Mouse (Mus musculus) heart, postnatal 0 days (tissue): Measurements from ENCODE around the gene Cept1. TPM values are rescaled to one million over a fixed set of nuclear protein-coding genes. Genes with fewer than 3 reads are reported as not detected.

Experiments used
- ATAC-seq: fragments of 200-750 bp; cut with Nextera tagmentation; 2 replicates; pipeline ENCODE4 v1.8.0; 2017; ENCODE audit warnings: low read depth, moderate number of reproducible peaks, moderate library complexity; ENCODE audit not compliant: insufficient read depth
- DNase-seq: peaks from one replicate; pipeline ENCODE4 v3.0.0-alpha.2; 2016; ENCODE audit warnings: low spot score
- H3K27ac ChIP-seq: fragments of 300-500 bp; sonication (generic); 2 replicates; pipeline ENCODE4 v1.5.1; 2014; ENCODE audit warnings: low read depth, mild to moderate bottlenecking
- H3K27me3 ChIP-seq: fragments of 300-500 bp; sonication (generic); 2 replicates; pipeline ENCODE4 v1.6.1; 2014; ENCODE audit warnings: low read length, mixed read lengths; ENCODE audit not compliant: control insufficient read depth, insufficient read depth
- H3K36me3 ChIP-seq: fragments of 300-500 bp; sonication (generic); replicated peaks from 2 replicates; pipeline ENCODE4 v1.6.1; 2014; ENCODE audit warnings: low read length, mixed read lengths; ENCODE audit not compliant: control insufficient read depth, insufficient read depth
- H3K4me1 ChIP-seq: fragments of 300-500 bp; sonication (generic); 2 replicates; pipeline ENCODE4 v1.6.1; 2014; ENCODE audit warnings: antibody characterized with exemption; ENCODE audit not compliant: control insufficient read depth, insufficient read depth
- H3K4me2 ChIP-seq: fragments of 300-500 bp; sonication (generic); 2 replicates; pipeline ENCODE4 v1.6.1; 2014; ENCODE audit warnings: low read depth, mild to moderate bottlenecking, low read length, moderate library complexity
- H3K4me3 ChIP-seq: fragments of 300-500 bp; sonication (generic); 2 replicates; pipeline ENCODE4 v1.5.1; 2014; ENCODE audit warnings: low read depth, low read length
- H3K9ac ChIP-seq: fragments of 300-500 bp; sonication (generic); replicated peaks from 2 replicates; pipeline ENCODE4 v1.6.1; 2014; ENCODE audit warnings: low read depth, low read length, mixed read lengths
- H3K9me3 ChIP-seq: fragments of 300-500 bp; sonication (generic); replicated peaks from 2 replicates; pipeline ENCODE4 v1.6.1; 2016; ENCODE audit warnings: low read length; ENCODE audit not compliant: control insufficient read depth
- CTCF ChIP-seq: IDR thresholded peaks from 2 replicates; pipeline ENCODE4 v1.5.1; 2016; ENCODE audit warnings: antibody characterized with exemption, control low read depth, low read depth
- EP300 ChIP-seq: IDR thresholded peaks from 2 replicates; pipeline ENCODE4 v1.6.1; 2016; ENCODE audit warnings: antibody characterized with exemption, low read depth
- WGBS: fragments of 180-500 bp; shearing (Covaris S2); extraction: QIAGEN DNeasy Blood & Tissue Kit; methylation state at CpG from one replicate; pipeline ENCODE4 v1.1.7; 2014; 5-methylcytosine and 5-hydroxymethylcytosine counted together
- polyA plus RNA-seq: library from polyadenylated mRNA; unstranded; fragments of >200 nt; fragmentation: Nextera tagmentation; extraction: Ambion mirVana; gene quantifications from 2 replicates; pipeline ENCODE4 v1.2.1, GENCODE M21; 2015
- total RNA-seq: library from RNA; depleted of rRNA; stranded (reverse); fragments of >200 nt; gene quantifications from 2 replicates; pipeline ENCODE4 v1.2.3, GENCODE M21; 2014; ENCODE audit warnings: low replicate concordance

Gene Cept1
- total and polyA plus RNA-seq, 2 experiments from 2014 or later, result 21.2 to 29.3 TPM

DNA sequence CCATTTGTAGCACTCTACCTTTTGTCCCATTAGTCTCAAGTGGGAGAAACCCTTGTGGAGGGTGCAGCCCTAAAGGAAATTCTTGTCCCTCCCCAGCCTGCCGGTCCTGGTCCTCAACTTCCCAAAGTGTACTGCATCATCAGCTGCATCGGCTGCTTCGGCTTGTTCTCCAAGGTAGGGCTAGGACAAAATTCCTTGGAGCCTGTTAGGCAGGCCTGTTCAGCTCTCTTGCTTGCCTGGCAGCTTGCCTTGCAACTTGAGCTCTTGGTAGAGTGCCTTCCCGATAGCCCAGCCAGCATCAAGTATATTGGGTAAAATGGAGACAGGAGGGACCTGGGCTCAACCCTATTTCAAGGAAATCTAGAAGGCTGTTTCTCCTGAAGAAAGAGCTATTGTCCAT, 57.4 kb downstream of the Cept1 start:
- TF ChIP-seq EP300, result no peak
- TF ChIP-seq CTCF, result no peak
- H3K4me3 ChIP-seq, result no peak overlapping the region
- 80% methylated on average over 4 of the region's 4 CpGs for WGBS
- ATAC-seq (no peak), DNase-seq (no peak)
- H3K36me3 ChIP-seq, result no peaks in the 10 kb centered on the region
- H3K27me3 ChIP-seq, result no peaks in the 10 kb centered on the region
- H3K27ac ChIP-seq, result no peak overlapping the region
- H3K4me2 ChIP-seq, result no peak overlapping the region
- peaks cover 8% of the 10 kb centered on the region; the same call in 1 of the 2 replicates for H3K4me1 ChIP-seq
- no peak overlapping the region for H3K9ac ChIP-seq
- H3K9me3 ChIP-seq, result no peaks in the 10 kb centered on the region

DNA sequence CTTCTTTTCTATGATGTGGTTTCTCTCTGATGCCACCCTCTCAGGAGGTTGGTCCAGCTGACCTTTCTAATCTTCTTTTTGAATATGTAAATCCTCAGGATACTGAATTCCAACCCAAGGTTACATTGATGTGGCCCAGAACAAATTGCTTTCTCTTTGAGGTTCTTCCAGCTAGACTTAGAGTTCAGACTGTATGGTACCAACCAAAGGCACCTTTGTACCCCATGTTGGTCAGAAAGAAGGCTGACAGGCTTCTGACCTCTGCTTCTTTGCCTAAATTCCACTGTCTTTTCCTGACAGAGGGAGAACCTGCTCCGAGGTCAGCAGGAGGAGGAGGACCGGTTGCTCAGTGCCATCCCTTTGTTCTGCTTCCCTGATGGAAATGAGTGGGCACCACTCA, 60.1 kb downstream of the Cept1 start:
- TF ChIP-seq EP300, result no peak
- TF ChIP-seq CTCF, result no peak
- ATAC-seq (no peak), DNase-seq (no peak)
- no peak overlapping the region for H3K4me3 ChIP-seq
- H3K36me3 ChIP-seq, result no peaks in the 10 kb centered on the region
- no peaks in the 10 kb centered on the region for H3K27me3 ChIP-seq
- no peak overlapping the region for H3K27ac ChIP-seq
- WGBS, result 78% methylated on average over 2 of the region's 2 CpGs
- no peak overlapping the region for H3K4me2 ChIP-seq
- H3K4me1 ChIP-seq, result no peaks in the 10 kb centered on the region
- H3K9ac ChIP-seq, result no peak overlapping the region
- no peaks in the 10 kb centered on the region for H3K9me3 ChIP-seq

DNA sequence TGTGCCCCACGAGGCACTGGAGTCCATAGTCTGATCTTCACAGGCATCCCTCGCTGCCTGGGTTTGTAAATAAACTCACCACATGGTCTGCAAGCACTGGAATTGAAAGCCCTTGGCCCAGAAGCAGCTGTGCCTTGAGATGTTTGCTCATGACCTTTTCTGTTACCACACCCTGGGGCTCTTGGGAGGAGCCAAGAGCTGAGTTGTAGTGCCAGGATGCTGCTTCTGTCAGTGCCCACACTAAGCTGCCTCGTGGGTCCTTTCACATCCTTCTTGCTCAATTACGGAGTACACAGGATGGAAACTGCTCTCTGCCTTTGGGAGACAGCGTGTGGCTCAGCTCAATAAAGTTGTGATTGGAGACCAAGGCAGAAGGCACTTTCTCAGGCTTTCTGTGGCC, 61.8 kb downstream of the Cept1 start:
- H3K27me3 ChIP-seq, result no peaks in the 10 kb centered on the region
- 70% methylated on average over 5 of the region's 5 CpGs for WGBS
- no peak for ATAC-seq

DNA sequence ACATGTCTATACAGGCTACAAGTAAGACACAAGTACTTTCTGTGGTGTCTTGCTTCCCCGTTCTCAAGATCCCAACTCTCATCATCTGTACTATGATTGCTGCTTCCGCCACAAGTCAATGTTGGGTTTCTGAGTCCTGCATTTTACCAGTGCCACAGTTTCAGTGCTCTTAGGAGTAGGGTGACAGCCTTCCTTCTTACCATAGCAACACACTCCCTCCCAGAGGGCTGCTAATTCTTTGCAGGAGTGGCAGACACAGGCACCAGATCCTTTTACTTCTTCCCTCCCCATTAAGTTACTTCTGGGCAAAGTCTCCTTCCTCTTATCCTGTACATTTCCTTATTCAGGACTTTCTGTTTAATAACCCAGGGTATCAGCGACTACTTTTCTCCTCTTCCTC, 62.7 kb downstream of the Cept1 start:
- TF ChIP-seq CTCF, result no peak
- TF ChIP-seq EP300, result no peak
- DNase-seq (no peak), ATAC-seq (no peak)
- no peak overlapping the region for H3K4me2 ChIP-seq
- H3K4me3 ChIP-seq, result no peak overlapping the region
- H3K9me3 ChIP-seq, result no peaks in the 10 kb centered on the region
- H3K27ac ChIP-seq, result no peak overlapping the region
- no peaks in the 10 kb centered on the region for H3K27me3 ChIP-seq
- H3K9ac ChIP-seq, result no peak overlapping the region
- H3K36me3 ChIP-seq, result no peaks in the 10 kb centered on the region
- WGBS, result 84% methylated on average over 3 of the region's 3 CpGs
- H3K4me1 ChIP-seq, result no peaks in the 10 kb centered on the region

More for the DNA sequence above, 61.8 kb downstream of the Cept1 start:
- TF ChIP-seq EP300 (no peak), CTCF (no peak)
- Histone ChIP-seq H3K36me3 (no peaks in the 10 kb centered on the region), H3K9ac (no peak overlapping the region), H3K27ac (no peak overlapping the region), H3K4me3 (no peak overlapping the region), H3K9me3 (no peaks in the 10 kb centered on the region), H3K4me2 (no peak overlapping the region), H3K4me1 (no peaks in the 10 kb centered on the region)
- DNase-seq, result no peak

DNA sequence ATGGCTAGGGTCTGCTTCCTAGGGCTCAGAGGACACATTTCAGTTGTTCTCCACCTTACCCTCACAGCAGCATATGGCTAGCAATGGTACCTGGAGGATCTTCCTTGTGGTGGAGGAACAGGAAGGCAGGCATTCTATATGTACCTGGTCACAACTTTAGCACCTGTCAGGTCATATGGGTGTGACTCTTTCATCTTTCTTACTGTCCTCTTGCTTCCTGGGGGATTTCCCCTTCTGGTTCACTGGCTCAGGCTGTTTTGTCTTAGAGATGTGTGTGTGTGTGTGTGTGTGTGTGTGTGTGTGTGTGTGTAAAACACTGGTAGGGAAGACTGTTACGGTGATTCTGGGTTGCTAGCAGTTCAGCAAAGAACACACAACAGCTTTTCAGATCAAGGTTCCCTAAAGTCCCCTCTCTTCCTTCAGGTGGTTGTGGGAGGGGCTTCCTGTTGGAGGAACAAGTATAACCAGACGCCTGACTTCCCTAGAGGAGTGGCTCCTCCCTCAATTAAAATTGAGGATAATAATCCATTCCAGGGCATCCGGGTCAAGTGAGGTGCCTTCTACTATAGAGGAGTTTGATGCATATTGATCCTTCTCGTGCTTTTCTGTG, 63.7 kb downstream of the Cept1 start:
- Histone ChIP-seq H3K4me2 (no peak overlapping the region; the same call in 1 of the 2 replicates), H3K27me3 (no peaks in the 10 kb centered on the region), H3K4me1 (no peaks in the 10 kb centered on the region), H3K36me3 (no peaks in the 10 kb centered on the region), H3K27ac (no peak overlapping the region), H3K9me3 (no peaks in the 10 kb centered on the region), H3K9ac (no peak overlapping the region), H3K4me3 (no peak overlapping the region)
- DNase-seq, result no peak
- ATAC-seq, result no peak
- 63% methylated on average over 4 of the region's 4 CpGs for WGBS
- TF ChIP-seq CTCF (no peak), EP300 (no peak)

DNA sequence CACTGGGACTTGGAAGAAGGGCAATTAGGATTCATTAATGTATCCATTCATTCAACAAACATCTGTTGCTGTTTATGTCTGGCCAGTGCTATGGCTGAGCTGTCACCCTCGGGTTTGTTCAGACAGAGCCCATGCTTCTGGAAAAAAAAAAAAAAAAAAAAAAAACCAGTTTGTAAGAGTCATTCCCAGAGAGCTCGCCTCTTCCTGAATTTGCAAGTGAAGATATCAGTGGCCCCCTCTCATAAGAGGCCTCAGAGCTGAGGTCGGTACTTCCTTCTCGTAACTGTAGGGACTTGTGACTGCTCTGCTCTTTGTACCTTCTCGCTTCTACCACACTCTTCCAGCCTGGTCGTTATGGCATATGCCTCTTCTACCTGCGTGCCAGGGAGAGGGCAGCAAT, 64.3 kb downstream of the Cept1 start:
- ATAC-seq (no peak), DNase-seq (no peak)
- TF ChIP-seq CTCF, result no peak
- no peak for TF ChIP-seq EP300
- no peaks in the 10 kb centered on the region for H3K27me3 ChIP-seq
- peak overlapping the region; percentile 78; the same call in 1 of the 2 replicates for H3K4me3 ChIP-seq
- H3K9ac ChIP-seq, result no peak overlapping the region
- no peaks in the 10 kb centered on the region for H3K36me3 ChIP-seq
- H3K9me3 ChIP-seq, result no peaks in the 10 kb centered on the region
- H3K4me1 ChIP-seq, result no peaks in the 10 kb centered on the region
- no peak overlapping the region for H3K27ac ChIP-seq
- 55% methylated on average over 7 of the region's 7 CpGs for WGBS
- H3K4me2 ChIP-seq, result peak overlapping the region; percentile 98; the same call in 1 of the 2 replicates
